In the genomic region with DNA sequence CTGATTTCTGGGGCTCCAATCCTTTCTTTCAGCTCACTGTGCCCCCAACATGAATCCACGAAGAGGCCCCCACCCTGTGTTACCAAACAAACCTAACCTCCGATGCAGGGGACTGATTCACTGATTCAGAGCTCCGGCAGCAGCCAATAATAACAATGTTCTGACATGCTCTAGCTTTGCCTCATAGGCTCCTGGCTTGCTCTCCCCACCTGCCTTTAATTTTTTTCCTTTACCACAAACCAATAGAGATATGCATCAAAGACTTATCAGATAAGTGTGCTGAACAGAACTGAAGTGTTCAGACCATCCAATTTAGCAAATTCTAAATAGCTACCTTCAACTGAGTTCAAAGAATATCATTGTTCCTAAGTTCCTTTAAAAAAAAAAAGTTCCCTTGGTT, we compare ENCODE assay signal across 27 mouse cellular contexts.
DNase-seq lines count a peak whose midpoint lies in the region; ATAC-seq lines count a peak whose summit lies in the region.
"Had no signal": no experiment of that assay in that cellular context is flagged by ENCODE, and none has a peak within 500 bp of the region (broad histone marks: within the 10 kb centered on the region; RNA-seq: fewer than 3 reads in every experiment).

No protein-coding gene starts in this region.

- H3K36me3 ChIP-seq in lung, embryonic 15.5 days = no peaks in the 10 kb centered on the region
- H3K36me3 ChIP-seq in embryonic facial prominence, embryonic 10.5 days (replicated peaks) = no peaks in the 10 kb centered on the region
- no peaks in the 10 kb centered on the region for H3K36me3 ChIP-seq in embryonic facial prominence, embryonic 12.5 days
- H3K36me3 ChIP-seq in limb, embryonic 10.5 days = no peaks in the 10 kb centered on the region
- no peaks in the 10 kb centered on the region for H3K36me3 ChIP-seq in hindbrain, embryonic 12.5 days
- H3K36me3 ChIP-seq: forebrain, embryonic 15.5 days; hindbrain, embryonic 13.5 days; neural tube, embryonic 12.5 days had no signal

- WGBS in lung, embryonic 15.5 days = 38% methylated on average over 3 of the region's 3 CpGs
- 42% methylated on average over 3 of the region's 3 CpGs for WGBS in embryonic facial prominence, embryonic 10.5 days
- WGBS in embryonic facial prominence, embryonic 12.5 days = 19% methylated on average over 3 of the region's 3 CpGs
- 71% methylated on average over 3 of the region's 3 CpGs for WGBS in limb, embryonic 10.5 days
- 66% methylated on average over 3 of the region's 3 CpGs for WGBS in hindbrain, embryonic 12.5 days

- H3K4me1 ChIP-seq in lung, embryonic 15.5 days = no peaks in the 10 kb centered on the region; the same call in 1 of the 2 replicates
- H3K4me1 ChIP-seq in embryonic facial prominence, embryonic 10.5 days = peaks cover 27% of the 10 kb centered on the region
- peaks cover 10% of the 10 kb centered on the region for H3K4me1 ChIP-seq in embryonic facial prominence, embryonic 12.5 days
- peaks cover 25% of the 10 kb centered on the region; the same call in 1 of the 2 replicates for H3K4me1 ChIP-seq in limb, embryonic 10.5 days
- H3K4me1 ChIP-seq in hindbrain, embryonic 12.5 days = peaks cover 14% of the 10 kb centered on the region

- no peak overlapping the region for H3K9ac ChIP-seq in lung, embryonic 15.5 days
- no peak overlapping the region for H3K9ac ChIP-seq in embryonic facial prominence, embryonic 12.5 days
- H3K9ac ChIP-seq in hindbrain, embryonic 12.5 days = no peak overlapping the region
- H3K9ac ChIP-seq: forebrain, embryonic 15.5 days; hindbrain, embryonic 13.5 days; neural tube, embryonic 12.5 days had no signal

- no peaks in the 10 kb centered on the region for H3K9me3 ChIP-seq in lung, embryonic 15.5 days
- H3K9me3 ChIP-seq in embryonic facial prominence, embryonic 10.5 days = no peaks in the 10 kb centered on the region
- no peaks in the 10 kb centered on the region for H3K9me3 ChIP-seq in embryonic facial prominence, embryonic 12.5 days
- H3K9me3 ChIP-seq in limb, embryonic 10.5 days (replicated peaks) = no peaks in the 10 kb centered on the region
- H3K9me3 ChIP-seq in hindbrain, embryonic 12.5 days (replicated peaks) = no peaks in the 10 kb centered on the region
- H3K9me3 ChIP-seq: forebrain, embryonic 15.5 days; neural tube, embryonic 12.5 days had no signal

- ATAC-seq in lung, embryonic 15.5 days (ENCODE audit: borderline replicate concordance, extremely low read depth, low FRiP score, low TSS enrichment) = peak; percentile 52; the same call in 1 of the 2 replicates
- 0 out of 2 replicates have a peak, but pooled peaks have one; percentile 35 for ATAC-seq in embryonic facial prominence, embryonic 12.5 days (ENCODE audit: insufficient number of reproducible peaks, insufficient read depth, low FRiP score, low TSS enrichment)
- no peak for ATAC-seq in hindbrain, embryonic 12.5 days (ENCODE audit: low FRiP score)
- ATAC-seq: forebrain, embryonic 15.5 days; intestine, postnatal 0 days; midbrain, embryonic 16.5 days had no signal

- H3K4me3 ChIP-seq in lung, embryonic 15.5 days = no peak overlapping the region
- no peak overlapping the region for H3K4me3 ChIP-seq in embryonic facial prominence, embryonic 10.5 days
- H3K4me3 ChIP-seq in embryonic facial prominence, embryonic 12.5 days = no peak overlapping the region
- H3K4me3 ChIP-seq in limb, embryonic 10.5 days = no peak overlapping the region
- no peak overlapping the region for H3K4me3 ChIP-seq in hindbrain, embryonic 12.5 days
- H3K4me3 ChIP-seq: forebrain, embryonic 15.5 days; hindbrain, embryonic 13.5 days; myocyte; neural tube, embryonic 12.5 days had no signal

- no peaks in the 10 kb centered on the region for H3K27me3 ChIP-seq in lung, embryonic 15.5 days
- 0 out of 2 replicates have a peak, but pooled peaks cover 8% of the 10 kb centered on the region for H3K27me3 ChIP-seq in embryonic facial prominence, embryonic 10.5 days (replicated peaks; ENCODE audit: low read depth, poor library complexity, severe bottlenecking)
- H3K27me3 ChIP-seq in embryonic facial prominence, embryonic 12.5 days = no peaks in the 10 kb centered on the region
- no peaks in the 10 kb centered on the region for H3K27me3 ChIP-seq in limb, embryonic 10.5 days (ENCODE audit: low read depth, poor library complexity, severe bottlenecking)
- H3K27me3 ChIP-seq in hindbrain, embryonic 12.5 days = no peaks in the 10 kb centered on the region
- H3K27me3 ChIP-seq: forebrain, embryonic 15.5 days; hindbrain, embryonic 13.5 days; neural tube, embryonic 12.5 days had no signal

- DNase-seq in lung, adult 18-20 months = no peak
- no peak for DNase-seq in embryonic facial prominence, embryonic 10.5 days (ENCODE audit: low spot score)
- no peak for DNase-seq in limb, embryonic 10.5 days (ENCODE audit: low spot score)
- no peak for DNase-seq in heart, adult 8-10 months (ENCODE audit: low spot score)
- no peak for DNase-seq in embryo, embryonic 9.5 days (ENCODE audit: extremely low spot score)
- DNase-seq: adrenal gland, postnatal 25 days; cerebellum, adult 18-20 months; cerebellum, postnatal 10 days; gastrocnemius, postnatal 25 days; heart, postnatal 36 days; kidney, adult 9 months; kidney, postnatal 25 days; lung, postnatal 36 days; right cerebral cortex, adult 18-20 months; spleen, adult 18-20 months; thymus, postnatal 4 days had no signal

- H3K4me2 ChIP-seq in lung, embryonic 15.5 days = no peak overlapping the region
- no peak overlapping the region for H3K4me2 ChIP-seq in embryonic facial prominence, embryonic 12.5 days (replicated peaks)
- no peak overlapping the region for H3K4me2 ChIP-seq in hindbrain, embryonic 12.5 days (replicated peaks)
- H3K4me2 ChIP-seq: forebrain, embryonic 15.5 days; heart, embryonic 11.5 days; hindbrain, embryonic 13.5 days; midbrain, embryonic 11.5 days; neural tube, embryonic 12.5 days had no signal

- peak overlapping the region; percentile 78 for H3K27ac ChIP-seq in lung, embryonic 15.5 days
- 0 out of 2 replicates have a peak overlapping the region, but pooled peaks have one; percentile 40 for H3K27ac ChIP-seq in embryonic facial prominence, embryonic 10.5 days (replicated peaks)
- no peak overlapping the region for H3K27ac ChIP-seq in embryonic facial prominence, embryonic 12.5 days
- H3K27ac ChIP-seq in limb, embryonic 10.5 days = peak overlapping the region; percentile 36; the same call in 1 of the 2 replicates
- H3K27ac ChIP-seq in hindbrain, embryonic 12.5 days = no peak overlapping the region
- H3K27ac ChIP-seq: forebrain, embryonic 15.5 days; hindbrain, embryonic 13.5 days; neural tube, embryonic 12.5 days had no signal

Comparison
In these comparisons a context has a peak if more than half of its experiments do, and no peak if none do; other contexts are left out.
1. H3K27ac ChIP-seq: peak in lung, embryonic 15.5 days (single experiment), embryonic facial prominence, embryonic 10.5 days (single experiment) and limb, embryonic 10.5 days (single experiment); none in embryonic facial prominence, embryonic 12.5 days (single experiment) and hindbrain, embryonic 12.5 days (single experiment).